Mouse (Mus musculus) adrenal gland, adult 18-20 months (tissue): ENCODE data around the gene Fv1. TPM values are rescaled to one million over a fixed set of nuclear protein-coding genes. Genes with fewer than 3 reads are reported as not detected.

Experiments used
- total RNA-seq, 2 experiments: library from RNA; stranded (reverse); gene quantifications; 1 replicate in 1 of 2; 2 replicates in 1 of 2; pipeline ENCODE4 v1.2.3; 2021

The Fv1 gene
- total RNA-seq, 2 experiments from 2014 or later = 10.3 to 10.6 TPM

Other genes with a start within 250 kb of the Fv1 start
- gene Zfp979, start 226.5 kb upstream of the Fv1 start, total RNA-seq = 1 to 10 TPM; 1.4 to 2.2 TPM
- under 1 TPM; 0.16 to 0.23 TPM for gene Zfp534, start 166.4 kb upstream of the Fv1 start, total RNA-seq
- 1 to 10 TPM; 2.0 to 4.6 TPM for gene Zfp984, start 59.2 kb upstream of the Fv1 start, total RNA-seq
- gene Zfp933, start 20.6 kb upstream of the Fv1 start, total RNA-seq = 10 to 100 TPM; 20.8 to 38.3 TPM
- 10 to 100 TPM; 13.9 to 17.5 TPM for gene Miip, start 163 bp upstream of the Fv1 start, total RNA-seq
- 100 to 1,000 TPM; 187 to 211 TPM for gene Mfn2, start 35.7 kb downstream of the Fv1 start, total RNA-seq
- 10 to 100 TPM; 38.1 to 54.7 TPM for gene Plod1, start 67.8 kb downstream of the Fv1 start, total RNA-seq
- gene 2510039O18Rik, start 71.9 kb downstream of the Fv1 start, total RNA-seq = 10 to 100 TPM; 44.1 to 48.0 TPM
- gene Nppb, start 116.8 kb downstream of the Fv1 start, total RNA-seq = under 1 TPM in 1 of 2 experiments, not detected in 1; 0.42 TPM
- not detected for gene Nppa, start 131.7 kb downstream of the Fv1 start, total RNA-seq
- 10 to 100 TPM; 11.2 to 13.8 TPM for gene Clcn6, start 169.8 kb downstream of the Fv1 start, total RNA-seq
- gene Mthfr, start 170.1 kb downstream of the Fv1 start, total RNA-seq = 10 to 100 TPM; 33.8 to 37.7 TPM
- 10 to 100 TPM; 54.8 to 85.8 TPM for gene Agtrap, start 219.1 kb downstream of the Fv1 start, total RNA-seq